Mouse (Mus musculus) ES-Bruce4 (cell line): ENCODE measurements at regions not wholly inside any gene's neighbourhood (a gene's known extent, or its start where the extent isn't known, plus 50 kb on each side); places are given as distances from the start of the nearest gene placed in this dataset.

Experiments used
- CTCF ChIP-seq: IDR thresholded peaks from one replicate; pipeline ENCODE4 v1.8.1; 2011; ENCODE audit warnings: low read depth, low read length
- POLR2A ChIP-seq: IDR thresholded peaks from one replicate; pipeline ENCODE4 v1.8.1; 2011; ENCODE audit warnings: low read length; ENCODE audit not compliant: insufficient read depth

- TF ChIP-seq POLR2A (no peak), CTCF (no peak)
These were observed 57.0 kb upstream of the Spred1 start for GRCm38 (mm10) chr2:117064126-117064525.
